Mouse (Mus musculus) hindbrain, embryonic 14.5 days (tissue): Measurements from ENCODE around the gene Gspt2. TPM values are rescaled to one million over a fixed set of nuclear protein-coding genes. Genes with fewer than 3 reads are reported as not detected.
"Not testable (repeated sequence)": the region's sequence is repeated elsewhere in the genome, so short reads cannot be mapped to it uniquely, and the experiment has no call there.

ENCODE experiments used
- ATAC-seq: fragments of 200-750 bp; cut with Nextera tagmentation; 2 replicates; pipeline ENCODE4 v1.8.0; 2017; ENCODE audit warnings: moderate number of reproducible peaks, mild to moderate bottlenecking, moderate TSS enrichment, moderate library complexity; ENCODE audit not compliant: low FRiP score
- DNase-seq: peaks from one replicate; pipeline ENCODE4 v3.0.0-alpha.2; 2015; ENCODE audit warnings: low spot score
- H3K27ac ChIP-seq: fragments of 300-500 bp; sonication (generic); 2 replicates; pipeline ENCODE4 v1.5.1; 2014; ENCODE audit warnings: mild to moderate bottlenecking, moderate library complexity
- H3K27me3 ChIP-seq: fragments of 300-500 bp; sonication (generic); 2 replicates; pipeline ENCODE4 v1.6.1; 2014; ENCODE audit warnings: mild to moderate bottlenecking, low read length, mixed read lengths; ENCODE audit not compliant: control insufficient read depth, insufficient read depth
- H3K36me3 ChIP-seq: fragments of 300-500 bp; sonication (generic); replicated peaks from 2 replicates; pipeline ENCODE4 v1.6.1; 2014; ENCODE audit not compliant: control insufficient read depth, insufficient read depth
- H3K4me1 ChIP-seq: fragments of 300-500 bp; sonication (generic); replicated peaks from 2 replicates; pipeline ENCODE4 v1.6.1; 2014; ENCODE audit warnings: antibody characterized with exemption, low read length, mixed read lengths; ENCODE audit not compliant: control insufficient read depth, insufficient read depth
- H3K4me2 ChIP-seq: fragments of 300-500 bp; sonication (generic); replicated peaks from 2 replicates; pipeline ENCODE4 v1.6.1; 2014; ENCODE audit warnings: mild to moderate bottlenecking, moderate library complexity
- H3K4me3 ChIP-seq: fragments of 300-500 bp; sonication (generic); replicated peaks from 2 replicates; pipeline ENCODE4 v1.5.1; 2014; ENCODE audit warnings: mild to moderate bottlenecking, low read length
- H3K9ac ChIP-seq: fragments of 300-500 bp; sonication (generic); 2 replicates; pipeline ENCODE4 v1.6.1; 2014
- H3K9me3 ChIP-seq: fragments of 300-500 bp; sonication (generic); 2 replicates; pipeline ENCODE4 v1.6.1; 2016; ENCODE audit warnings: low read length; ENCODE audit not compliant: control insufficient read depth
- WGBS: fragments of 180-500 bp; shearing (Covaris S2); extraction: QIAGEN DNeasy Blood & Tissue Kit; methylation state at CpG from one replicate; pipeline ENCODE4 v1.1.7; 2014; 5-methylcytosine and 5-hydroxymethylcytosine counted together
- polyA plus RNA-seq: library from polyadenylated mRNA; unstranded; fragments of >200 nt; fragmentation: Nextera tagmentation; extraction: Ambion mirVana; gene quantifications from 2 replicates; pipeline ENCODE4 v1.2.1, GENCODE M21; 2014

Gene Gspt2
- 21.8 and 27.0 TPM in 2 replicates for polyA plus RNA-seq

DNA sequence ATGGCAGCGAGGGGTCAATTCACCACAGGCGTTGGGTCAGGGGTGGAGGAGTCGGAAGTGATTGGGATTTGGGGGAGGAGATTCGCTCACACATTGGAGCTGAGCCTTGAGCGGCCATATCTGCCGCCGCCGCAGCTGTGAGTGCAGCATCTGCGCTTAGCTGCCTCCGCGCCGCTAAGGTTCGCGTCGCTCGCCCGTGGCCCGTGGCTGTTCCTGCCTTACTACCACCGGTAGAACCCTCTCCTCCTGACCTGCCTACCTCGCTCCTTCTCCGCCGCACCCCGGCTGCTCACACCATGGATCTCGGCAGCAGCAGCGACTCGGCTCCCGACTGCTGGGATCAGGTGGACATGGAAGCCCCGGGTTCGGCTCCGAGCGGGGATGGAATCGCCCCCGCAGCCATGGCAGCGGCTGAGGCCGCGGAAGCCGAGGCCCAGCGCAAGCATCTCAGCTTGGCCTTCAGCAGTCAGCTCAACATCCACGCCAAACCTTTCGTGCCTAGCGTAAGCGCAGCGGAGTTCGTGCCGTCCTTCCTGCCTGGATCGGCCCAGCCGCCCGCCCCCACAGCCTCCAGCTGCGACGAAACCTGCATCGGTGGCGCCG, at the start of gene Gspt2:
Gene Gspt2, plus strand, starts transcription at position 109 of the 603 bp plus-strand sequence.
- Histone ChIP-seq H3K4me3 (peak within 1 kb of the TSS; percentile 57), H3K4me2 (peak within 1 kb of the TSS; percentile 58), H3K36me3 (no peaks in the 10 kb centered on the region), H3K27ac (peak within 1 kb of the TSS; percentile 88), H3K4me1 (peaks cover 11% of the 10 kb centered on the region; the same call in 1 of the 2 replicates), H3K9ac (peak within 1 kb of the TSS; percentile 79), H3K9me3 (no peaks in the 10 kb centered on the region), H3K27me3 (peaks cover 20% of the 10 kb centered on the region; the same call in 1 of the 2 replicates)
- WGBS, result 24% methylated on average over 53 of the region's 53 CpGs
- peak; percentile 92 for ATAC-seq
- peak; percentile 66 for DNase-seq

GRCm38 (mm10) chrX:94624835-94625803, 10.8 kb upstream of the Gspt2 start:
- WGBS, result 27% methylated on average over 13 of the region's 13 CpGs
- Histone ChIP-seq H3K4me1 (no peaks in the 10 kb centered on the region), H3K27ac (peak overlapping the region; percentile 27), H3K9me3 (no peaks in the 10 kb centered on the region), H3K36me3 (no peaks in the 10 kb centered on the region), H3K4me2 (peak overlapping the region; percentile 39), H3K4me3 (peak overlapping the region; percentile 16; the same call in 1 of the 2 replicates), H3K9ac (peak overlapping the region; percentile 51; the same call in 1 of the 2 replicates), H3K27me3 (peaks cover 10% of the 10 kb centered on the region)
- DNase-seq (peak; percentile 73), ATAC-seq (peak; percentile 94)

DNA sequence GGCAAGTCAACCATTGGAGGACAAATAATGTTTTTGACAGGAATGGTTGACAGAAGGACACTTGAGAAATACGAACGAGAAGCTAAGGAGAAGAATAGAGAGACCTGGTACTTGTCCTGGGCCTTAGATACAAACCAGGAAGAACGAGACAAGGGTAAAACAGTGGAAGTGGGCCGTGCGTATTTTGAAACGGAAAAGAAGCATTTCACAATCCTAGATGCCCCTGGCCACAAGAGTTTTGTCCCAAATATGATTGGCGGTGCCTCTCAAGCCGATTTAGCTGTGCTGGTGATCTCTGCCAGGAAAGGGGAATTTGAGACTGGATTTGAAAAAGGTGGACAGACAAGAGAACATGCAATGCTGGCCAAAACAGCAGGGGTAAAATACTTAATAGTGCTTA, 1.0 kb downstream of the Gspt2 start:
- 58% methylated on average over 8 of the region's 8 CpGs for WGBS
- DNase-seq, result no peak
- no peaks in the 10 kb centered on the region for H3K36me3 ChIP-seq

GRCm38 (mm10) chrX:94648541-94648940, 12.7 kb downstream of the Gspt2 start:
- no peaks in the 10 kb centered on the region for H3K36me3 ChIP-seq
- no peak overlapping the region for H3K4me2 ChIP-seq
- DNase-seq (no peak), ATAC-seq (no peak)
- H3K9ac ChIP-seq, result no peak overlapping the region
- H3K27ac ChIP-seq, result no peak overlapping the region
- H3K4me3 ChIP-seq, result no peak overlapping the region
- H3K9me3 ChIP-seq, result no peaks in the 10 kb centered on the region
- peaks cover 8% of the 10 kb centered on the region; the same call in 1 of the 2 replicates for H3K27me3 ChIP-seq
- no peaks in the 10 kb centered on the region for H3K4me1 ChIP-seq

More for the DNA sequence above, 1.0 kb downstream of the Gspt2 start:
- Histone ChIP-seq H3K9ac (peak overlapping the region; percentile 79; the same call in 1 of the 2 replicates), H3K27me3 (peaks cover 20% of the 10 kb centered on the region; the same call in 1 of the 2 replicates), H3K4me3 (peak overlapping the region; percentile 57), H3K4me2 (peak overlapping the region; percentile 58), H3K4me1 (peaks cover 11% of the 10 kb centered on the region; the same call in 1 of the 2 replicates), H3K9me3 (no peaks in the 10 kb centered on the region), H3K27ac (no peak overlapping the region)
- no peak for ATAC-seq

- Histone ChIP-seq H3K36me3 (no peaks in the 10 kb centered on the region), H3K4me1 (no peaks in the 10 kb centered on the region), H3K4me2 (no peak overlapping the region), H3K4me3 (no peak overlapping the region), H3K9me3 (no peaks in the 10 kb centered on the region), H3K9ac (no peak overlapping the region), H3K27me3 (peaks cover 4% of the 10 kb centered on the region; the same call in 1 of the 2 replicates), H3K27ac (no peak overlapping the region)
- no peak for DNase-seq
- 61% methylated on average over 2 of the region's 2 CpGs for WGBS
- ATAC-seq, result no peak
Observed at GRCm38 (mm10) chrX:94657734-94658133, 21.9 kb downstream of the Gspt2 start.

DNA sequence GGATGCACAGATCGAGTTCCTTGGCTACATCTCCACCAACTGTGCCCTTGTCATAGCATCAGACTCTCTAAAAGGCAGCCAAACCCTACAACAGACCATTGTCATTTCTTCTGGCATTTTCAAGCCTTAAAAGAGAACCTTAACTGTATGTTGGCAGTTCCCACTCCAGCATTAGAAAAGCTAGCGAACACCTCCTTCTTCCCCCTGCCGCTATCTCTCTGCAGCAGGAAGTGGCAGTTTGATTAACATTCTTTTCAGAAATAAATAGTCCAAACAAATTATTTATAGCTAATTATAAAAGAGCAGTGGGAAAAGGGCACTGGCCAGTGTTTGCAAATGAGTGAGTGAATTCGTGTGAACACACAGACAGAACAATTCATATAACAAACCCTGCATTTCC, 34.9 kb downstream of the Gspt2 start:
- H3K9me3 ChIP-seq, result no peaks in the 10 kb centered on the region
- no peak for DNase-seq
- H3K4me1 ChIP-seq, result no peaks in the 10 kb centered on the region
- H3K27ac ChIP-seq, result no peak overlapping the region
- no peak overlapping the region for H3K9ac ChIP-seq
- H3K4me2 ChIP-seq, result no peak overlapping the region
- ATAC-seq, result no peak
- no peak overlapping the region for H3K4me3 ChIP-seq
- H3K27me3 ChIP-seq, result peaks cover 4% of the 10 kb centered on the region; the same call in 1 of the 2 replicates
- no peaks in the 10 kb centered on the region for H3K36me3 ChIP-seq
- 51% methylated on average over 4 of the region's 4 CpGs for WGBS

DNA sequence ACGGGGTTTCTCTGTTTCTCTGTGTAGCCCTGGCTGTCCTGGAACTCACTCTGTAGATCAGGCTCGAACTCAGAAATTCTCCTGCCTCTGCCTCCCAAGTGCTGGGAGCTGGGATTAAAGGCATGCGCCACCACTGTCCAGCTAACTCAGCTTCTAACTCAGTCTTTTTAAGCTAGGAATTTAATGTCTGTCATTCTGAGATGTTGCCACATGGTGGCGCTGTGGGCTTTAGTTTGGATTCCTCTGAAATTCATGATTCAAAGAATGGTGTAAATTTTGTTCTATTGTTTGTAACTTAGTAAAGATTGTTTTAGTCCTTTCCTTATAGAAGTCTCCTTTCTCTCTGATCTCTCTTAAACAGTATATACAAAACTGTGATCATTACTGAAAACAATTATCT, 39.1 kb downstream of the Gspt2 start:
- H3K27me3 ChIP-seq, result no peaks in the 10 kb centered on the region

GRCm38 (mm10) chrX:94681581-94681980, 45.7 kb downstream of the Gspt2 start:
- not testable (repeated sequence) for H3K27me3 ChIP-seq, H3K36me3 ChIP-seq, H3K9ac ChIP-seq, ATAC-seq, H3K4me3 ChIP-seq, DNase-seq, H3K4me2 ChIP-seq, H3K27ac ChIP-seq, H3K4me1 ChIP-seq, H3K9me3 ChIP-seq
- no CpG with 5 or more reads among the region's 2 CpGs for WGBS

More for the DNA sequence above, 39.1 kb downstream of the Gspt2 start:
- WGBS, result 45% methylated on average over 4 of the region's 4 CpGs
- H3K4me1 ChIP-seq, result no peaks in the 10 kb centered on the region
- ATAC-seq (no peak), DNase-seq (peak; percentile 70)
- H3K27ac ChIP-seq, result no peak overlapping the region
- no peak overlapping the region for H3K4me3 ChIP-seq
- H3K9ac ChIP-seq, result no peak overlapping the region
- no peak overlapping the region for H3K4me2 ChIP-seq
- H3K9me3 ChIP-seq, result no peaks in the 10 kb centered on the region
- no peaks in the 10 kb centered on the region for H3K36me3 ChIP-seq

DNA sequence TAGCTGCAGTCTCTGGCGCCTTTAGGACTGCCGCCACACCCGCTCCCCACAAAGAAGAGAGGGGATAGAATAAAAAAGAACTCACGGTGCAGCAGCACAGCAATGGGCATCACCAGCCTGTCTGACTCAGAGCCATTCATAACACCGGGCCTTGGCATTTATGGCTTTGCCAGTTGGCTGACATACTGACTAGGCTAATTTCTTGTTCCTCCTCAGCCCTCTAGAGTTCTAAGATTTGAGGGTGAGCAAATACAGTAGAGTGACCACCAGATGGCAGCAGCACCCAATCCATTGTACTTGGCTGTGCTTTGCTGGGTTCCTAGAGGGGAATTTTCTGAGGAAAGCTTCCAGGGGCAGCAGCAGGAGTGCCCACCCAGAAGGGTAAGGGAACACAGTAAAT, 53.7 kb downstream of the Gspt2 start:
- H3K4me1 ChIP-seq, H3K4me2 ChIP-seq, H3K27me3 ChIP-seq, DNase-seq, H3K36me3 ChIP-seq, H3K9ac ChIP-seq, H3K4me3 ChIP-seq, H3K27ac ChIP-seq, H3K9me3 ChIP-seq: not testable (repeated sequence)
- peak; percentile 86 for ATAC-seq
- WGBS, result 85% methylated on average over 4 of the region's 5 CpGs
